Mouse (Mus musculus): ENCODE data around the gene Parva. TPM values are rescaled to one million over a fixed set of nuclear protein-coding genes. Genes with fewer than 3 reads are reported as not detected.

Gene Parva
- total RNA-seq, 2 experiments from 2014 or later: 55.3 to 56.4 TPM

DNA sequence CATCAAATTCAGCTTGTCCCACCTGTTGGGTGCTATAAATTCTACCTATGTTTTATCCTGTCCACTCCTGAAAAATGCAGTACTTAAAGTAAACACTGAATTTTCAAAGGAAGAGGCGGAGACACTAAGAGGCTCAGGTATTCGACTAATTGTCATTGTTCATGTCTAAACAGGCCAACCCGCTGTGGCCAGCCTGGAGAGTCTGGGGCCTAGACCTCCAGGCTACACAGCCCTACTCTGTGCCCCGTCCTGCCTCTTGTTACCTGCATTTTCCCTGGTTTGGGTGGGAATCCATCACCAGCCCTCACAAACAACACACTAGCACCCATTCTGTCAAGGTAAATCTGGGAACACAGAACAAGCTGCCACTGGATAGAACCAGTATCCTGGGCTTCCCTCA is 9.7 kb upstream of the Parva start:
- DNase-seq: no peak
- intact Hi-C loops (cut with DNase I): no loop called here

DNA sequence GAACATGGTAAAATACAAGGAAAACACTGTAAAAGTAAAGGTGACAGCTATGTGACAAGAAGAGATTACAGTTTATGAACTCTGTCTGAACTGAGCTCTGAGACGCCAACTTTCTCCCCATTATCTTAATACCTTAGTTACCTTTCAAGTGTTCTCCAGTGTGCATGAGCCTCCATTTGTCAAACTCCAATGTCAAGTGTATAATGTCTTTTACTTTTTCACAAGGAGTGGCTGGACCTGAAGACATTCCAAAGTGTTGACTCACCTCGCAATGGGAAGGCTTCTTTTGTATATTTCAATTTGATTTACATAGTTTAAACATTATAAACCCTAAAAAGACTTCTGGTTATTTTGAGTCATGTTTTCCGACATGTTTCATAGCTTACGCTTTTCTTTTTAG is 3.9 kb upstream of the Parva start:
- no peak for DNase-seq
- intact Hi-C loops (cut with DNase I): no loop called here

DNA sequence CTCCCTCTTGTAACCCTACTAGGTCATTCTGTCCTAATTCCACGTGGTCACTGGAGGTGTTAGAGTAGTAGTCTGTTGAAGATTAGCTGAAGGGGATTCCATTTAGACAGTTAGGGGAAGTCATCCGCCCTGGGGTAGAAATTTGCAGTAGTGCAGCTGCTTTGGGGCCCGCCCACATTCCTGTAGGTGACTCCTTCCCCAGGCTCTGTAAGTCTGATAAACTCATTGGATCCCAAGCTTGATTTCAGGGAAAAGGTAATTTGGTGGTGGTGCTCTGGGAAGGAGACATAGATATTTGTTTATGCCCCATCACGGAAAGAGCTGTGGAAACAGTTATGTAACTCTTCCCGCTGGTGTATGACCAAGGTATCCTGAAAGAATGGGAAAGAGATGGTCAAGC is 494 bp upstream of the Parva start:
- DNase-seq: no peak
- intact Hi-C loops (cut with DNase I): loop anchor here (5.0 kb wide), 1 partner anchor 40 kb away; no protein-coding TSS in a partner anchor

DNA sequence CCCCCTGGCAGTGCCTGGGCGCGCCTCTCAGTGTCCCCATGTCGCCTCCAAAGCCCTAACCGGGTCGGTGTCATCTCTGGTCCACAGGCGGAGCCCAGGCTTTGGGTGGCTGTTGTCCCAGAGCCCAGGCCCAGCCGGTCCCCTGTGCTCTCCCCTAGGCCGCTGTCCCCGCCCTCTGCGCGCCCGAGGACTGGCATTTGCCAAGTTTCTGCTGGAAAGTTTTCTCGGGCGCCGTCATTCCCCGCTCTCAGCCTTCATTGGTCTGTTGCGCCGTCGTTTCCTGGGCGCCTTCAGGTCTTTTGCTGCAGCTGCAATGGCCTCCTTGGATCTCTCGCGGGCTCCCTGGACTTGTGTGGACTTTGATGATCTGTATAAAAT is 842 bp downstream of the Parva start:
- intact Hi-C loops (cut with DNase I): loop anchor here (5.0 kb wide), 1 partner anchor 39 kb away; no protein-coding TSS in a partner anchor
- DNase-seq: peak; percentile 86 to 90

DNA sequence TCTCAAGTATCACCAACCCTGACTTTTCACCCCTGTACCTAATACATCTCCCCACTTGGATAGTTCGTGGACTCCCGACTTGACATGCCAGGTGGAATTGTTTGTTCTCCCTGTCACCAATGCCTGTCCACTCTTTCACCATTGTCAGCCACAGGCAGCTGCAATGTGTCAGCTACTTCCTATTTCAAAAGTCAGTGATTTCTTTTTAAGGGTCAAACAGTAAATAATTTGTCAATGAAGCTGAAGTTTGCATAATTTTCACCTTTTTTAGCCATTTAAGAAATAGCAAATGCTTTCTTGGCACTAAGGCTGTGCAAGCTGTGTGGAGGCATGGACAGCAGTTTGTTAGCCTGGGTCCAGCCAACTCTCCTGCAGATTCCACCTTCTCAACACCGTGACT is 12.5 kb downstream of the Parva start:
- DNase-seq: no peak
- intact Hi-C loops (cut with DNase I): no loop called here

DNA sequence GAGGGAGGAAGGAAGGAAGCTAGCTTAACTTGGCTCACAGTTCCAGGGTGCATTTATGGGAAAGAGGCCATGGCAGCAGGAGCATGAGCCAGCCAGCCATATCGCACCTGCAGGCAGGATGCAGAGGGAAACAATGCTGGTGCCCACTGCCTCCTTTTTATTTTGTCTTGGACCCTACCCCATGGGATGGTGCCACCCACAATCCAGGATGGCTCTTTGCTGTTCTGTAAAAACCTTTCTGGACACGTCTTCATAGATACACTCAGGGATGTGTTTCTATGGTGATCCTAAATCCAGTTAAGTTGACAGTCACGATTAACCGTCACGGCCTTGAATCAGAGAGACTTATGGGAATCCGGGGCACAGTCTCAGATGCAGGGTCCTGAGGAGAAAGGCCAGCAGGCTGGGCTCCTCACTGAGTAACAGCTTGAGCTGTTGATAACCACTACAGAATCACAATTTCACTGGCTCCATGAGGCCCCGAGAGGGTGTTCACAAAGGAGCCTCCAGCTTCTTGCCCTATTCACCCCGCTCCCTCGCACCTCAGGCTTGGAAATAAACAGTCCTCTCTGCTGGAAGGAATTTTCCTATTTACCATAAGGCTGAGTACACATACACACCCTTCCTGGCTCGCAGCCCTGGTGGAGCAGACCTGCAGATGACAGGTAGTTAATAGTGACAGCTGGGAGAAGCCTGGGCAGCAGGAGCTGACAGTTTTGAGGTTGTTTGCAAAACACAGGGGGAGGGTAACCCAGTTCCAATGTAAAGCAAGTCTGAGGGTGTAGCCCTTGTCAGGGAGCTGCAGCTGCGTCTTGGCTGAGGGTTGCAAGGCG is 17.1 kb downstream of the Parva start:
- intact Hi-C loops (cut with DNase I): no loop called here
- DNase-seq: no peak

DNA sequence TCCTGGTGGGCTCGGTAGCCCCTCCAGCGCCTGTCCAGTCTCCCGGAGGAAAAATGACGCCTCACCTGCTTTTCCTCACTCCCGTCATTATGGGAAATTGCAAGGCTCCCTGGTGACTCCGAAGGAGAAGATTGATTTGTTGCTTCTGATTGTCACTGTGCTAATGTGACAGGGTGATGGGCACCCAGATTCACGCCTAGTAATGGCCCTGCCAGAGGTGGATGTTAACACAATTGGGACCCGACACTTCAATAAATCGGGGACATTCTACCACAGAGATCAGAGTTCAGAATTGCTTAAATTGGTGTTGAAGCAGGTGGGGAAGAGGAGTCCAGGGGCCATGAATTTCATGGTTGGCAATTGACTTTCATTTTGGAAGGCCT is 17.7 kb downstream of the Parva start:
- intact Hi-C loops (cut with DNase I): no loop called here
- no peak for DNase-seq

DNA sequence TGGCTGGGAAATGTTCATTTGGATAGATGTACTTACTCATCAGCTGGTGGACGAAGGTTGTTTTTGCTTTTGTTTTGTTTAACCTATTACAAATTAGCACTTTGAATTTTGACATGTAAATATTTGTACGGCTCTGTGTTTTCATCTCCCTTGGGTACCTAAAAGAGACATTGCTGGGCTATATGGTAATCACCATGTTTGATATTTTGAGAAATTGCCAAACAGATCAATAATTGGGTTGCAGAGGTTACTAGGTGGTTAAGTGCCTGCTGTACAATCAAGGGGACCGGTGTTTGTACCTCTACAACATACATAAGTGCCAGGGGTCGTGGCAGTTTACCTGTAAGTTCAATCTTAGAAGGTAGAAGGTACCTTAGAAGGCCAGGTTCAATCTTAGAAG is 19.2 kb downstream of the Parva start:
- intact Hi-C loops (cut with DNase I): loop anchor here (2.0 kb wide), 1 partner anchor 20 kb away; no protein-coding TSS in a partner anchor
- DNase-seq: no peak

DNA sequence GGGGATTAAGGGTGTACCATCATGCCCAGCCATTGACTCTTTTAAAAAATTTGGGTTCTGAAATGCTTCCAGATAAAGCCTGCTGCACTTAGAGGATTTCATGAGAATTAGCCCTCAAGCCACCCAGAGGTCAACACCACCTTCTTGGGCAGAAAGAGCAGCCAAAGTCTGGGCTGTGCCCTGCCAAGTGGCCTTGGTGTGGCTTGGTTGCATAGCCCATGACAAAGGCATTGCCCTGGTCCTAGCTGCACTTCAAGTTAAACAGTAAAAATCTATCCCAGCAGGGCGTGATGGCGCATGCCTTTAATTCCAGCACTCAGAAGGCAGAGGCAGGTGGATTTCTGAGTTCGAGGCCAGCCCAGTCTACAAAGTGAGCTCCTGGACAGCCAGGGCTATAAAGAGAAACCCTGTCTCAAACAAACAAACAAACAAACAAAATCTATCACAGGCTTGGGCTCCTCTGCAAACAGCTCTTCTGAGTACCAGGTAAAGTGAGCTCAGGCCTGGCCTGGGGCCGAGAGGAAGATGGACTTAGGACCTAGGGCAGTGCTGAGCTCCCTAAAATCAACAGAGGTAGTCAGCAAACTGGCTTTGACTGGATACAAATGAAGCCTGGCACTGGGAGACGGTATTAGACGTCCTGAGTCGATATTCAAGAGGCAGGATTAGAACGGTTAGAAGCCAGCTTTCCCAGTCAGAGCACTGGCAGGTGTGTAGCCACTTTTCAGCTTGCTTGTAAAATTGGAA is 22.8 kb downstream of the Parva start:
- intact Hi-C loops (cut with DNase I): no loop called here
- no peak for DNase-seq

DNA sequence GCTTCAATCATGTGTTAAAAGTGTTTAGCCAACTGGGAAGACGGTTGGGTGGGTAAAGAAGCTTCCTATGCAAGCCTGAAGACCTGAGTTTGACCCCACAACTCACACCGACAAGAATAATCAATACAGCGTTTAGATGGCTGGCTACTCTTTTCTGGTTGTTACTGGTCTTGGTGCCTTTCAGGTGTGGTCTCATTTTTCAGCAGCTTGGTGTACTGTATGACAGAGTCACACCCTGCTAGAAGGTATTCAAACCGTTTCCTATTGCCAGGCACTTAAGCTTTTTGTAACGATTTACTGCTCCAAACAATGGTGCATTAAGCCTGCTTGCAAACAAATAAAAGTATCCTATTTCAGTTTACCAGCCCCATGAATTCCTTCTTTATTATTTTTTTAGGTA is 25.2 kb downstream of the Parva start:
- no peak for DNase-seq
- intact Hi-C loops (cut with DNase I): no loop called here

DNA sequence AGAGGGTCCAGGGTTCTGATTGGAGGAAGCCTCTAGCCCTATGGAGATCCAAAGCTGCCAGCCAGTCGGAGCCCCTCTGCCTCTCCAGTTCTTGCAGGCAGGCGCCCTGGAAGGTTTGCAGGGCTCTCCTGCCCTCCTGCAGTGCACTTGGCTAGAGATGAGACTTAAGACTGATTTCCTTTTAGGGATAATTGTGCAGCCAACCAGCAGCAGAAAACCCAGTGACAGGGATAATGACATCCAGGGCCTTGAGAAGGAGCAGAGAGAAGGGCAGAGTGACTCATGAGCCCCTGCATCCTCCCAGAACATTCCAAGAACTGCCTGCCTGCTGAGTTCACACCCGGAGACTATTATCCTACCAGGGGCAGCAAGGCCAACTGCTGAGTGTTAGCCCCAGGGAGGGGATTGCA is 26.5 kb downstream of the Parva start:
- intact Hi-C loops (cut with DNase I): no loop called here
- DNase-seq: no peak

DNA sequence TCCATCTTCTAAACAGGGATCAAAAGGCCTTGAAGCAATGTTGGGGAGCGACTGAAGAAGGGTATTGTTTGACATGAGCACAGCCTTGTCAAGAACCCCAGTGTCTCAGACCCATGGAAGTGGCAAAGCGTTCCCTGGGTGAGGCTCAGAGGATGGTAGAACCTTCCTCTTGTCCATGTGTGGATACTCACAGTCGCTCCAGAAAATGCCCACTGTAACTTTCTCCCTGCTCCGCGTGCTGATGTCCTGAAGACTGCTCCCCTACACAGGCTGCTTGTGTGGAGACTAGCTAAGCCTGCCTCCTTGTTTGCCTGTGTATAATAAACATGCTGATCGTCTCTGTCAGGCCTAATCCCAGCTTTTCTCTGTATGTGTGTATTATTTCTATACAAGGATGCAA is 27.1 kb downstream of the Parva start:
- no peak for DNase-seq
- intact Hi-C loops (cut with DNase I): no loop called here

DNA sequence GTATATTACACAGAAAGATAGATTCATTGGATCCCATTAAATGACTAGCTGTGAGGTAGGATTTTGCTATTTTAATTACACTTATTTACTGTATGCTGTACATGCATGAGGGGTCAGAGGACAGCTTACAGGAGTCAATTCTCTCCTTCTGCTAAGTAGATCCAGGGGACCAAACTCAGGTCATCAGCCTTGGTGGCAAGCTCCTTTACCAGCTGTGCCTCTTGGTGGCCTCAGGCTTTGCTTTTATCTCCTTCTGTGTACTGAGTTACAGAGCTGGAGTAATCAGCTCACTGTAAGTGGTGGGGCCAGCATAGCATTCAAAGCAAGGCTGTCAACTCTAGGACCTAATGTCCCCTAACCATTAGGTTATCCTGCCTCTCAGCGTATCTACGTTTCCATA is 27.6 kb downstream of the Parva start:
- intact Hi-C loops (cut with DNase I): no loop called here

DNA sequence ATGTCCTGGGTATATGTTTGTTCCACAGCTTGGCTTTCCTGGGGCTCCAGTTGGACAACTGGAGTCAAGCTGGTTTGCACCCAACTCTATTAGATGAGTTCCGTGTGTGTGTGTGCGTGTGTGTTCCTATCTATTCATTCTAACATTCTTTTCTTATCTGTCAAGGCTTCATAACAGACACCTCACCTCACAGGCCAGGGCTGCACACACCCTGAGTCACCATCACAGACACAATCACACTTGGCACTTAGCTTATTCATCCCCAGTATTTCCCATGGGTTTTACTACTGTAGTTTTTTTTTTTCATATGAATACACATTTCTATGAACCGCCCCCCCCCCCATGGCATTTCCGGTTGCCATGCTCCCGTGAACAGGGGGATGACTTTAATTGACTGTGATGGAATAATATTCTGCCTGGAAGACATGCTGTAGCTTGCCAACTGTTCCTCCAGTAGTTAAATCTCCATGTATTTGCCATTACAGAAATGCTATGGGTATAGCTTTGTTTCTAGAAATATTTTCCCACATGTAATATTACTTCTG is 28.3 kb downstream of the Parva start:
- intact Hi-C loops (cut with DNase I): no loop called here
- DNase-seq: no peak

More for the DNA sequence above, 27.6 kb downstream of the Parva start:
- no peak for DNase-seq

DNA sequence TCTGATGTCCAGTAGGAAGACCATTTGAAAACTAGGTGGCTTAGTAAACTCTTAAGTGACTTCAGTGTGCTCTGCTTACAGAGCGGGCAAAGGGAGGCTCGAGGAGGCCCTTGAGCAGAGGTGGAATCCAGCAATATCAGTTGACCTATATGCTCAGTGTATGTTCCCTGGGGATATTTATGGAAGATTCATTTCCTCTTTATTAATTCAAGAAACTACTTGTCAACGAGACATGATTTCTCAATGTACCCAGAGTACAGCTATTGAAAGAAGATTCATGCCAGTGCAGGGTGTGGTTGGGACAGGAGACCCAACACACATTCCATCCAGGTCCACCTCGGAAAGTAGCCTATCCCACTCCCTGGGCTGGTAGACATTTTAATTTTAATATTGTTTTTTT is 30.1 kb downstream of the Parva start:
- intact Hi-C loops (cut with DNase I): no loop called here

DNA sequence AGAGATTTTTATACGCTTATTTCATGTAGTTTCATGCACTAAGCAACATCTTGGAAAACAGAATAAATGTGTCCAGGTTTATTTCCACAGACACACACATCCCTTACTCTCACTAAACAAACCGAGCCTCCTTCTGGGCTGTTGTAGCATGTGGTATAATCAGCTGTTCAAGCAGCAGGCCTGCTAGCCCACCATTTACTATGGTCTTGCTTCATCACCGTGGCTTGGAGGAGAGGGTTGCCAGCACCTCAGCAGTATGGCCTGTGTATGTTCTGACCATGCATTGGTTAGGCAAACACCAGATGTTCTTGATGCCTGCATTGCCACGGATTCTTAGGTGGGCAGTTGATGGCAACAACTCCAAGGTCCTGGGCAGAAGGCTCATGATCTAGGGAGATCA is 30.6 kb downstream of the Parva start:
- intact Hi-C loops (cut with DNase I): no loop called here
- DNase-seq: no peak

More for the DNA sequence above, 30.1 kb downstream of the Parva start:
- DNase-seq: no peak

DNA sequence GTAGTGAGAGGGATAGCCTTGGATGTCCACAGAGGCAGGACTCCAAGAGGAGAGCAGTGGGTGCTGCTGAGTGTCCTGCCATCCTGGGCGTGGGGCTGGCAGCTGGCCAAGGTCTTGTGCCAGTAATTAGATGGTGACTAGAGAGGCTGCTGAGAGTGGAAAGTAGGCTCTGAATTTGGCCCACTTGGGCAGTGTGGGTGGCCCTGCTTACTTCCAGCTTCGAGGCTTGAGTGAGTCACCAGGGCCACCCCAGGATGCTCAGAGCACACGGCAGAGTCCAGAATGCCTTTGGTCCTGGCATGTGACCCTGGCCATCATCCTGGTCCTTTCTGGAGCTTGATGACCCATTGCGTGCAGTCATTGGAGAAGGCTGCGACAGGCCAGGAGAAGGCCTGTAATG is 31.1 kb downstream of the Parva start:
- DNase-seq: peak in 1 of 2 experiments; percentile 41
- intact Hi-C loops (cut with DNase I): no loop called here

DNA sequence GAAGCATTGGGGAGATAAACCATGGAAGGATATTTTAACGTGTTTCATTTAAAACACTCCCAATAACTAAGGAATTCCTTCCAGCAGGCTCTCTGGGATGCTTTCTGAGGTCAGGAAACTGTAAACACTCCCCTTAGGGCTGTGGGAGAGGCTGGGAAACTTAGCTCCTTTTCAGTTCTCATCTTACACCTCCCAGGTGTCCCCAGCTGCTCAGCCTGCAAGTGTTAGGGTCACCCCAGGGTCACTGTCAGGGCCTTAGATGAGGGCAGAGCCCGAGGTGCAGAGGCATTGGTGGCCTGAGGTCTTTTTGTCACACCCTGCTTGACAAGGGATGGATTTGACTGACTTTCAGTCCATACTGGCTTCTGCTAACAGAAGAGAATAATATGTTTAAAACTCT is 35.8 kb downstream of the Parva start:
- DNase-seq: no peak
- intact Hi-C loops (cut with DNase I): no loop called here

DNA sequence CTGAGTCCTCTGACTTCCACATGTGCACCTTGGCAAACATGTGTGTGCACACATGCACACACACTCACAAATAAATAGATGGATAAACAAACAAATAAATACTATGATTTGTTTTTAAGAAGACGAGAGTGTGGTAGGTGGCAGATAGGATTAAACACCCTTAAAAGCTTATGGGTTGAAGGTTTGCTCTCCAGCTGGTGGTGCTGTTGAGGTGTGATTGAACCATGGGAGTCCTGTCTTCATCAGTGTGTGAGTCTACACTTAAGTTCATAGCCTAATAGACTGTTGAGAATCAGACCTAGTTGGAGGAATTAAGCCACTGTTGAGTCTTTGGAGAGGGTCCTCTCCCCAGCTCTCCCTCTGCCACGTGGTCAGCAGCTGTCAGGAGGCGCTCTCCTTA is 38.6 kb downstream of the Parva start:
- intact Hi-C loops (cut with DNase I): loop anchor here (2.0 to 5.0 kb wide), 2 partner anchors 19 to 39 kb away; partner anchors contain the start of gene Parva
- no peak for DNase-seq

DNA sequence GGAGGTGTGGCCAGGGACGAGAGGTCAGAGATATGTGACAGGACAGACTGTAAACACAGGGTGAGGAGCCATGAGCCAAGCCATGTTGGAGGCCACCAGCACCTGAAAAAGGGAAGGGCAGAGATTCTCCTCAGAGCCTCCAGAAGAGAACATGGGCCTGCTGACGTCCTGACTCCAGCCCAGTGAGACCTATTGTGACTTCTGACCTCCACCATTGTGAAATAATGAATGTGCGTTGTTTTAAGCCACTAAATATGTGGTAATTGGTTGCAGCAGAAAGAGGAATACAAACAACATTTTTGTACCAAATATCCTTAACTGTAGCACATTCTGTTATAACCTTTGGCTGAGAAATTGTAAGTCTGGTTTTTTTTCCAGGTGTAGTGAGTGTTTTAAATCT is 39.5 kb downstream of the Parva start:
- intact Hi-C loops (cut with DNase I): loop anchor here (1.0 to 5.0 kb wide), 3 partner anchors 20 to 66 kb away; partner anchors contain the start of gene Parva
- DNase-seq: no peak

DNA sequence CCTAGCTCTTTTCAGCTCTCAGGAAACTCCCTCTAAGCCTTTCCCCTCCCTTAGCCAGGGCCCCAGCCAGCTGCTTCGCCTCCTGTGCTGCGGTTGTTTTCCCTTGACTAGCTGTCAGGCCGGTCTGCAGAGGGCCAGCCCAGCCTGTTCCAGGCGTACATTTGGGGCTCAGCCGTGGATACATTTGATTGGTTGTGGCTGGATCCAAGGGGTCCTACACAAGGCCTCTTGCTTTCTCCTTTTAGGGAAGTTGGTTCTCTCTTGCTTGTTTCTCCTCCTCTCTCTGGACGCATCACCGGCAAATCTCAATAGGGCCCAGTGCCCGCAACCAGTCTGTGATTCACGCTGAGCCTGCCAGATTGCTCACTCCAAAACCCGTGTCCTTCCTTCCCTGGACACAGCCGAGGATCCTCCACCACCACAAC is 40.4 kb downstream of the Parva start:
- intact Hi-C loops (cut with DNase I): loop anchor here (1.0 to 5.0 kb wide), 5 partner anchors 21 to 211 kb away; partner anchors contain the start of genes Parva and Tead1
- peak; percentile 62 to 71 for DNase-seq
